Mouse (Mus musculus): ENCODE measurements around the gene Cd177.

DNA sequence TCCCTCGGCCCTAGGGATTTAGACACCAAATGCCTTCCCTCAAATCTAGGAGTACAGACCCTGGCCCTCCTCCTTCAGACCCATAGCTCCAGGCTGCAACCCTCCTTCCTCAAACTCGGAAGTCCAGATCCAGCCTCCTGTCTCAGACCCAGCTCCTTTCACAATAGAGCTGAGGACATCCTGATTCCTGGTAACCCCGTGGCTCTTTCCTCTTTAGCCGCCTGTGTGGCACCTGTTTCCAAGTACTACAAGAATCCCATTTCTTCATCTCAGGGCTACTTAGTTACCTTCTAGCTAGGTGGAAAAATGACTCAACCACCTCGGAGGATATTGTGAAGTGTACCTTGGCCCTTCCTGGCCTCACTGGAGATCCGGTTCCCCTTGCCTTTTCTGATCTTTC lies 1.1 kb upstream of the Cd177 start:
- no peak for TF ChIP-seq CTCF (IDR thresholded peaks at IDR 0.05; ENCODE audit: low read depth, low read length)
- no peak for TF ChIP-seq POLR2A (IDR thresholded peaks at IDR 0.05; ENCODE audit: extremely low read depth, insufficient read depth, low read length)

All from liver, adult 2 months (tissue).